Mouse (Mus musculus): ENCODE results near the gene Fgf23.

Fgf23 gene

DNA sequence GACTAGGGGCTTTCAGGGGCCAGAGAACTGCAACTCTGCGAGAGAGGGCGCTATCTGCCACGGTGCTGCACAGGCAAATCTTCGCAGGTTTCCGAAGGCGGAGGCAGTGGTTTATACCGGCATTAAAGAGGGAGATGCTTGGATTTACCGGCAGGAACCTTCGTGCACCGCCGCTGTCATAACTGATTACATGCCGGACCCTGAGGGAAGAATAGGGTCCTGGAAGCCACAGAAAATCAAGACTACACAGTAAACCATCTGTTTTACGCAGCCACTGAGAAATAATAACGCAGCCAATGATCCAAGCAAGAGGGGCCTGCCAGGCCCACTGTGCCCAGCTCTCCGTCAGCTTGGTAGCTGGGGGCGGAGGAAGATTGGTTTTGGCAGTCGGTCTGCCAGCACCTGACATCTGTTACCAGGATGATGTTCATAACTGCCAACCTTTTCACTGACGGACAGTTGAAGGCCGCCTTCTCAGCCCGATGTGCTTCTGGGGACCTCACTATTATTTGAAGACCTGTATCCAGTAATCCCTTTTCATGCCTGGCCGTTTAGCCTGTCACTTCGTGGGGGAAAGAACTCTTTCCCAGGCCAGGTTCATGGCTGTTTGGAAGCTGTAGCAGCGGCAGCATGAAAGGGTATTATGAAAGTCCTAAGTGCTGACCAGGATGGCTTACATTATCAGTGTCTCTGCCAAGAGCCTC, 42.2 kb downstream of the Fgf23 start:
- in situ Hi-C loops (cut with MboI) = no loop called here

- in situ Hi-C loops (cut with MboI) = no loop called here
These were observed 49.6 kb downstream of the Fgf23 start for GRCm38 (mm10) chr6:127122221-127122806.

GRCm38 (mm10) chr6:127122996-127123395, 50.3 kb downstream of the Fgf23 start:
- in situ Hi-C loops (cut with MboI) = no loop called here

GRCm38 (mm10) chr6:127123506-127123905, 50.8 kb downstream of the Fgf23 start:
- in situ Hi-C loops (cut with MboI) = no loop called here

- in situ Hi-C loops (cut with MboI) = no loop called here
These were observed 57.0 kb downstream of the Fgf23 start for GRCm38 (mm10) chr6:127129659-127130058.

GRCm38 (mm10) chr6:127130377-127130776, 57.7 kb downstream of the Fgf23 start:
- in situ Hi-C loops (cut with MboI) = no loop called here
